In genomic region chr8:71224560-71224959, GRCm38 (mm10) we compare ENCODE assay signal across 11 mouse cellular contexts. TPM values are rescaled to one million over a fixed set of nuclear protein-coding genes. Genes with fewer than 3 reads are reported as not detected.
DNase-seq lines count a peak whose midpoint lies in the region; ATAC-seq lines count a peak whose summit lies in the region.
"Had no signal": no experiment of that assay in that cellular context is flagged by ENCODE, and none has a peak within 500 bp of the region (broad histone marks: within the 10 kb centered on the region; RNA-seq: fewer than 3 reads in every experiment).

No protein-coding gene starts in this region.

- no peaks in the 10 kb centered on the region for H3K9me3 ChIP-seq in kidney, embryonic 15.5 days (replicated peaks)
- no peaks in the 10 kb centered on the region for H3K9me3 ChIP-seq in forebrain, embryonic 12.5 days
- H3K9me3 ChIP-seq: liver, embryonic 13.5 days; neural tube, embryonic 13.5 days had no signal

- H3K9ac ChIP-seq in kidney, embryonic 15.5 days, result no peak overlapping the region
- no peak overlapping the region for H3K9ac ChIP-seq in forebrain, embryonic 12.5 days
- H3K9ac ChIP-seq: liver, embryonic 13.5 days; neural tube, embryonic 13.5 days had no signal

- peak; percentile 10 for DNase-seq in adrenal gland, postnatal 10 days
- no peak for DNase-seq in adrenal gland, postnatal 25 days
- peak; percentile 23 for DNase-seq in kidney, postnatal 10 days
- peak; percentile 23 for DNase-seq in c-Kit-positive CD71-positive TER-119-negative erythroid progenitor cells, embryonic 14.5 days (ENCODE audit: low read depth)
- no peak for DNase-seq in layer of hippocampus, adult 11-12 months (ENCODE audit: low spot score)
- DNase-seq: cerebellum, adult 11 months; liver, embryonic 13.5 days had no signal

- H3K36me3 ChIP-seq in kidney, embryonic 15.5 days, result no peaks in the 10 kb centered on the region
- H3K36me3 ChIP-seq in forebrain, embryonic 12.5 days (replicated peaks), result no peaks in the 10 kb centered on the region
- H3K36me3 ChIP-seq: liver, embryonic 13.5 days; neural tube, embryonic 13.5 days had no signal

- H3K27me3 ChIP-seq in kidney, embryonic 15.5 days, result no peaks in the 10 kb centered on the region
- H3K27me3 ChIP-seq in forebrain, embryonic 12.5 days, result no peaks in the 10 kb centered on the region
- H3K27me3 ChIP-seq: liver, embryonic 13.5 days; neural tube, embryonic 13.5 days had no signal

- ATAC-seq in kidney, embryonic 15.5 days (replicated peaks; ENCODE audit: low FRiP score), result no peak
- ATAC-seq in megakaryocyte-erythroid progenitor cell, adult 5-6 weeks (replicated peaks; ENCODE audit: low FRiP score, low TSS enrichment, poor library complexity, severe bottlenecking), result peak; percentile 67; the same call in 1 of the 2 replicates
- ATAC-seq in forebrain, embryonic 12.5 days (ENCODE audit: low FRiP score), result no peak

- no peaks in the 10 kb centered on the region for H3K4me1 ChIP-seq in kidney, embryonic 15.5 days
- no peaks in the 10 kb centered on the region for H3K4me1 ChIP-seq in forebrain, embryonic 12.5 days
- H3K4me1 ChIP-seq: liver, embryonic 13.5 days; neural tube, embryonic 13.5 days had no signal

- no peak overlapping the region for H3K27ac ChIP-seq in kidney, embryonic 15.5 days
- H3K27ac ChIP-seq in forebrain, embryonic 12.5 days, result no peak overlapping the region
- H3K27ac ChIP-seq: liver, embryonic 13.5 days; neural tube, embryonic 13.5 days had no signal

- WGBS in kidney, embryonic 15.5 days, result 49% methylated on average over 2 of the region's 2 CpGs
- 58% methylated on average over 2 of the region's 2 CpGs for WGBS in forebrain, embryonic 12.5 days

- no peak overlapping the region for H3K4me3 ChIP-seq in kidney, embryonic 15.5 days (replicated peaks)
- H3K4me3 ChIP-seq in forebrain, embryonic 12.5 days (replicated peaks), result no peak overlapping the region
- H3K4me3 ChIP-seq: liver, embryonic 13.5 days; neural tube, embryonic 13.5 days had no signal

- no peak overlapping the region for H3K4me2 ChIP-seq in kidney, embryonic 15.5 days
- no peak overlapping the region for H3K4me2 ChIP-seq in forebrain, embryonic 12.5 days
- H3K4me2 ChIP-seq: liver, embryonic 13.5 days; neural tube, embryonic 13.5 days had no signal

RNA-seq across cellular contexts. Expression of gene Myo9b, which starts 48.0 kb away (rescaled TPM):
- total RNA-seq in adrenal gland, postnatal 10 days (2021), result 10 to 100 TPM; 32.3 to 34.2 TPM
- total RNA-seq in adrenal gland, postnatal 25 days (2021), result 40.7 and 42.0 TPM in 2 replicates
- polyA plus RNA-seq in kidney, embryonic 15.5 days (2015; fragmentation: Nextera tagmentation; extraction: Ambion mirVana), result 20.6 and 23.6 TPM in 2 replicates
- total RNA-seq in megakaryocyte-erythroid progenitor cell, adult 5-6 weeks (2014; fragmentation: Nextera tagmentation), result 32.9 and 33.2 TPM in 2 replicates
- total RNA-seq in megakaryocyte-erythroid progenitor cell, adult 5-6 weeks (2017), result 17.6 and 20.4 TPM in 2 replicates
- polyA plus RNA-seq in forebrain, embryonic 12.5 days (2016; fragmentation: Nextera tagmentation; extraction: Ambion mirVana), result 26.4 and 28.3 TPM in 2 replicates

RNA-seq across cellular contexts. Expression of gene Haus8, which starts 48.2 kb away (rescaled TPM):
- total RNA-seq in adrenal gland, postnatal 10 days (2021), result 10 to 100 TPM; 17.0 to 20.1 TPM
- 19.6 and 21.5 TPM in 2 replicates for total RNA-seq in adrenal gland, postnatal 25 days (2021)
- polyA plus RNA-seq in kidney, embryonic 15.5 days (2015; fragmentation: Nextera tagmentation; extraction: Ambion mirVana), result 50.7 and 55.1 TPM in 2 replicates
- total RNA-seq in megakaryocyte-erythroid progenitor cell, adult 5-6 weeks (2014; fragmentation: Nextera tagmentation), result 22.9 and 30.6 TPM in 2 replicates
- total RNA-seq in megakaryocyte-erythroid progenitor cell, adult 5-6 weeks (2017), result 44.1 and 47.5 TPM in 2 replicates
- polyA plus RNA-seq in forebrain, embryonic 12.5 days (2016; fragmentation: Nextera tagmentation; extraction: Ambion mirVana), result 52.4 and 58.4 TPM in 2 replicates

Comparison
In these comparisons a context has a peak if more than half of its experiments do, and no peak if none do; other contexts are left out.
1. DNase-seq: peak in adrenal gland, postnatal 10 days (single experiment), kidney, postnatal 10 days (single experiment) and c-Kit-positive CD71-positive TER-119-negative erythroid progenitor cells, embryonic 14.5 days (single experiment); none in adrenal gland, postnatal 25 days (single experiment) and layer of hippocampus, adult 11-12 months (single experiment).